Mouse (Mus musculus) small intestine, adult 2 months (tissue): ENCODE results near the gene Ntn4. TPM values are rescaled to one million over a fixed set of nuclear protein-coding genes. Genes with fewer than 3 reads are reported as not detected.

Experiments used
- H3K27ac ChIP-seq: fragments of 200-500 bp; 2 replicates; pipeline ENCODE4 v1.5.1; 2012; ENCODE audit warnings: low read depth, low read length, control low read depth, inconsistent platforms; ENCODE audit not compliant: insufficient read depth
- H3K27me3 ChIP-seq: fragments of 200-500 bp; 2 replicates; pipeline ENCODE4 v1.6.1; 2012; ENCODE audit warnings: mild to moderate bottlenecking, moderate library complexity, low read length, inconsistent platforms; ENCODE audit not compliant: control insufficient read depth, insufficient read depth
- H3K36me3 ChIP-seq: fragments of 200-500 bp; 2 replicates; pipeline ENCODE4 v1.6.1; 2012; ENCODE audit warnings: mild to moderate bottlenecking, low read length, control low read depth, inconsistent platforms; ENCODE audit not compliant: control insufficient read depth, insufficient read depth
- H3K4me1 ChIP-seq: fragments of 200-500 bp; 2 replicates; pipeline ENCODE4 v1.6.1; 2012; ENCODE audit warnings: low read length, inconsistent platforms, mixed read lengths; ENCODE audit not compliant: control insufficient read depth, insufficient read depth, insufficient read length
- H3K4me3 ChIP-seq: fragments of 200-500 bp; 2 replicates; pipeline ENCODE4 v1.5.1; 2012; ENCODE audit warnings: low read depth, mild to moderate bottlenecking, control low read depth, inconsistent platforms, low read length, moderate library complexity
- CTCF ChIP-seq: fragments of 200-500 bp; IDR thresholded peaks from 2 replicates; pipeline ENCODE4 v1.5.1; 2012; ENCODE audit warnings: low read depth, mild to moderate bottlenecking, control low read depth, inconsistent platforms, low read length, moderate library complexity, mixed read lengths; ENCODE audit not compliant: insufficient replicate concordance, insufficient read length; ENCODE audit errors: extremely low read depth
- POLR2A ChIP-seq: fragments of 200-500 bp; IDR thresholded peaks from 2 replicates; pipeline ENCODE4 v1.6.1; 2012; ENCODE audit warnings: low read depth, mild to moderate bottlenecking, control low read depth, inconsistent platforms, low read length, moderate library complexity
- WGBS: fragments of 180-500 bp; shearing (Covaris S2); methylation state at CpG from one replicate; pipeline ENCODE4 v1.1.7; 2018; 5-methylcytosine and 5-hydroxymethylcytosine counted together
- polyA plus RNA-seq: library from polyadenylated mRNA; depleted of rRNA; stranded (reverse); fragments of >200 nt; gene quantifications from 2 replicates; pipeline ENCODE4 v1.2.3, GENCODE M21; 2012

Ntn4 gene
- polyA plus RNA-seq, 1 experiment: 5.8 TPM

- Histone ChIP-seq H3K27me3 (no peaks in the 10 kb centered on the region), H3K4me1 (no peaks in the 10 kb centered on the region), H3K4me3 (no peak overlapping the region), H3K36me3 (no peaks in the 10 kb centered on the region), H3K27ac (no peak overlapping the region)
- TF ChIP-seq POLR2A (no peak), CTCF (no peak)
- 97% methylated on average over 5 of the region's 5 CpGs for WGBS
Observed at GRCm38 (mm10) chr10:93649600-93649999, 9.1 kb downstream of the Ntn4 start.

- Histone ChIP-seq H3K4me1 (no peaks in the 10 kb centered on the region), H3K4me3 (no peak overlapping the region), H3K27me3 (no peaks in the 10 kb centered on the region), H3K36me3 (no peaks in the 10 kb centered on the region), H3K27ac (no peak overlapping the region)
- 74% methylated on average over 2 of the region's 2 CpGs for WGBS
- TF ChIP-seq CTCF (no peak), POLR2A (no peak)
Observed at GRCm38 (mm10) chr10:93653322-93653721, 12.8 kb downstream of the Ntn4 start.

GRCm38 (mm10) chr10:93655428-93655827, 14.9 kb downstream of the Ntn4 start:
- 76% methylated on average over 15 of the region's 15 CpGs for WGBS
- Histone ChIP-seq H3K4me3 (no peak overlapping the region), H3K36me3 (no peaks in the 10 kb centered on the region), H3K27me3 (no peaks in the 10 kb centered on the region), H3K27ac (no peak overlapping the region), H3K4me1 (no peaks in the 10 kb centered on the region)
- no peak for TF ChIP-seq POLR2A
- no peak for TF ChIP-seq CTCF

- H3K36me3 ChIP-seq: no peaks in the 10 kb centered on the region
- H3K4me1 ChIP-seq: no peaks in the 10 kb centered on the region
- WGBS: 89% methylated on average over 1 of the region's 1 CpGs
- no peak overlapping the region for H3K4me3 ChIP-seq
- H3K27me3 ChIP-seq: no peaks in the 10 kb centered on the region
- no peak overlapping the region for H3K27ac ChIP-seq
- TF ChIP-seq CTCF (no peak), POLR2A (no peak)
Observed at GRCm38 (mm10) chr10:93659792-93660191, 19.3 kb downstream of the Ntn4 start.

GRCm38 (mm10) chr10:93661348-93661991, 21.0 kb downstream of the Ntn4 start:
- no peak overlapping the region for H3K27ac ChIP-seq
- no peak for TF ChIP-seq CTCF
- TF ChIP-seq POLR2A: no peak
- 83% methylated on average over 6 of the region's 6 CpGs for whole genome bisulfite sequencing
- no peaks in the 10 kb centered on the region for H3K4me1 ChIP-seq
- H3K27me3 ChIP-seq: no peaks in the 10 kb centered on the region
- H3K36me3 ChIP-seq: no peaks in the 10 kb centered on the region
- H3K4me3 ChIP-seq: no peak overlapping the region

- no peaks in the 10 kb centered on the region for H3K27me3 ChIP-seq
- no peak overlapping the region for H3K27ac ChIP-seq
- TF ChIP-seq POLR2A (no peak), CTCF (no peak)
- no peak overlapping the region for H3K4me3 ChIP-seq
- peaks cover 3% of the 10 kb centered on the region; the same call in 1 of the 2 replicates for H3K4me1 ChIP-seq
- WGBS: 34% methylated on average over 5 of the region's 5 CpGs
- H3K36me3 ChIP-seq: no peaks in the 10 kb centered on the region
Observed at GRCm38 (mm10) chr10:93662018-93662417, 21.5 kb downstream of the Ntn4 start.

- H3K4me1 ChIP-seq: peaks cover 5% of the 10 kb centered on the region; the same call in 1 of the 2 replicates
- no peak for TF ChIP-seq POLR2A
- no peaks in the 10 kb centered on the region for H3K36me3 ChIP-seq
- no peak overlapping the region for H3K27ac ChIP-seq
- 32% methylated on average over 2 of the region's 2 CpGs for WGBS
- H3K4me3 ChIP-seq: no peak overlapping the region
- no peaks in the 10 kb centered on the region for H3K27me3 ChIP-seq
Observed at GRCm38 (mm10) chr10:93666222-93666621, 25.7 kb downstream of the Ntn4 start.

GRCm38 (mm10) chr10:93666996-93667395, 26.5 kb downstream of the Ntn4 start:
- no peak for TF ChIP-seq POLR2A
- TF ChIP-seq CTCF: no peak
- Histone ChIP-seq H3K4me1 (peaks cover 5% of the 10 kb centered on the region; the same call in 1 of the 2 replicates), H3K4me3 (no peak overlapping the region), H3K27ac (no peak overlapping the region), H3K36me3 (no peaks in the 10 kb centered on the region), H3K27me3 (no peaks in the 10 kb centered on the region)
- 69% methylated on average over 3 of the region's 3 CpGs for WGBS
